Mouse (Mus musculus) C2C12 (cell line): Measurements from ENCODE around the gene Zswim3. TPM values are rescaled to one million over a fixed set of nuclear protein-coding genes. Genes with fewer than 3 reads are reported as not detected.

Source experiments
- H3K27me3 ChIP-seq: one replicate; pipeline ENCODE4 v1.6.1; 2011; ENCODE audit not compliant: control insufficient read depth, insufficient read depth, insufficient read length
- H3K36me3 ChIP-seq: one replicate; pipeline ENCODE4 v1.6.1; 2011; ENCODE audit not compliant: control insufficient read depth, insufficient read depth
- H3K4me3 ChIP-seq: one replicate; pipeline ENCODE4 v1.5.1; 2011; ENCODE audit warnings: mild to moderate bottlenecking, control low read depth; ENCODE audit not compliant: poor library complexity, insufficient read depth, severe bottlenecking
- H3K79me2 ChIP-seq: one replicate; pipeline ENCODE4 v1.6.1; 2011; ENCODE audit not compliant: control insufficient read depth, insufficient read depth
- H3K79me3 ChIP-seq: one replicate; pipeline ENCODE4 v1.6.1; 2011; ENCODE audit warnings: low read depth, control low read depth
- H3ac ChIP-seq: one replicate; pipeline ENCODE3; 2011; ENCODE audit warnings: low read depth; ENCODE audit not compliant: control insufficient read depth, insufficient read length
- CEBPB ChIP-seq: IDR thresholded peaks from one replicate; pipeline ENCODE4 v1.6.1; 2011; ENCODE audit warnings: low read depth, mild to moderate bottlenecking, control low read depth, moderate library complexity
- CTCF ChIP-seq: IDR thresholded peaks from one replicate; pipeline ENCODE4 v1.5.1; 2011; ENCODE audit not compliant: control insufficient read depth, insufficient read depth, insufficient read length
- FOSL1 ChIP-seq: IDR thresholded peaks from one replicate; pipeline ENCODE4 v1.8.0; 2011; ENCODE audit warnings: mild to moderate bottlenecking, low read length; ENCODE audit not compliant: poor library complexity, insufficient read depth, severe bottlenecking
- MAX ChIP-seq: IDR thresholded peaks from one replicate; pipeline ENCODE4 v1.6.1; 2011; ENCODE audit warnings: mild to moderate bottlenecking, control low read depth
- MYOD1 ChIP-seq: IDR thresholded peaks from one replicate; pipeline ENCODE4 v1.6.1; 2011; ENCODE audit warnings: low read depth; ENCODE audit not compliant: control insufficient read depth, insufficient read length
- MYOG ChIP-seq: IDR thresholded peaks from one replicate; pipeline ENCODE4 v1.6.1; 2011; ENCODE audit not compliant: control insufficient read depth, insufficient read length; ENCODE audit errors: extremely low read depth
- USF1 ChIP-seq: IDR thresholded peaks from one replicate; pipeline ENCODE4 v1.6.1; 2011; ENCODE audit warnings: low read depth, mild to moderate bottlenecking, control low read depth, moderate library complexity
- polyA plus RNA-seq: library from polyadenylated mRNA; unstranded; fragments of >200 nt; fragmentation: generic; extraction: Trizol; gene quantifications from one replicate; pipeline ENCODE4 v1.2.1, GENCODE M21; 2012; ENCODE audit warnings: missing spikeins

Gene Zswim3
- polyA plus RNA-seq, 1 experiment: 2.9 TPM

GRCm38 (mm10) chr2:164788411-164788810 lies 16.5 kb upstream of the Zswim3 start:
- no peaks in the 10 kb centered on the region for H3K27me3 ChIP-seq
- H3ac ChIP-seq: no peak overlapping the region
- peaks cover 46% of the 10 kb centered on the region for H3K36me3 ChIP-seq
- no peak overlapping the region for H3K4me3 ChIP-seq
- H3K79me3 ChIP-seq: no peaks in the 10 kb centered on the region
- peaks cover 9% of the 10 kb centered on the region for H3K79me2 ChIP-seq
- no peak for TF ChIP-seq MYOD1
- TF ChIP-seq CEBPB: no peak
- no peak for TF ChIP-seq MAX
- no peak for TF ChIP-seq FOSL1
- TF ChIP-seq USF1: no peak
- no peak for TF ChIP-seq CTCF
- TF ChIP-seq MYOG: no peak

GRCm38 (mm10) chr2:164790451-164790850 lies 14.4 kb upstream of the Zswim3 start:
- Histone ChIP-seq H3K27me3 (no peaks in the 10 kb centered on the region), H3K79me2 (peaks cover 9% of the 10 kb centered on the region), H3K36me3 (peaks cover 62% of the 10 kb centered on the region), H3ac (no peak overlapping the region), H3K4me3 (no peak overlapping the region), H3K79me3 (no peaks in the 10 kb centered on the region)
- TF ChIP-seq USF1 (no peak), CEBPB (no peak), MAX (no peak)

- H3ac ChIP-seq: no peak overlapping the region
- H3K4me3 ChIP-seq: no peak overlapping the region
- peaks cover 69% of the 10 kb centered on the region for H3K36me3 ChIP-seq
- H3K79me2 ChIP-seq: peaks cover 9% of the 10 kb centered on the region
- no peaks in the 10 kb centered on the region for H3K27me3 ChIP-seq
- TF ChIP-seq MAX (no peak), FOSL1 (no peak), USF1 (no peak), CEBPB (no peak), CTCF (no peak), MYOD1 (no peak), MYOG (no peak)
- H3K79me3 ChIP-seq: no peaks in the 10 kb centered on the region
Observed at GRCm38 (mm10) chr2:164791841-164792261, 13.0 kb upstream of the Zswim3 start.

- Histone ChIP-seq H3K79me2 (peaks cover 7% of the 10 kb centered on the region), H3K27me3 (no peaks in the 10 kb centered on the region), H3K36me3 (peaks cover 75% of the 10 kb centered on the region), H3K79me3 (no peaks in the 10 kb centered on the region), H3ac (no peak overlapping the region), H3K4me3 (no peak overlapping the region)
- TF ChIP-seq MAX (no peak), MYOD1 (no peak), FOSL1 (no peak), CEBPB (no peak)
Observed at GRCm38 (mm10) chr2:164792400-164793190, 12.3 kb upstream of the Zswim3 start.

- Histone ChIP-seq H3K79me2 (peaks cover 2% of the 10 kb centered on the region), H3K27me3 (no peaks in the 10 kb centered on the region), H3K4me3 (no peak overlapping the region), H3K79me3 (no peaks in the 10 kb centered on the region), H3K36me3 (peaks cover 77% of the 10 kb centered on the region), H3ac (no peak overlapping the region)
- TF ChIP-seq MYOD1 (no peak), CTCF (peak; percentile 3)
Observed at GRCm38 (mm10) chr2:164793236-164793635, 11.7 kb upstream of the Zswim3 start.

- Histone ChIP-seq H3ac (no peak overlapping the region), H3K36me3 (peaks cover 74% of the 10 kb centered on the region), H3K79me2 (no peaks in the 10 kb centered on the region), H3K79me3 (no peaks in the 10 kb centered on the region), H3K4me3 (no peak overlapping the region), H3K27me3 (no peaks in the 10 kb centered on the region)
- TF ChIP-seq FOSL1: no peak
- TF ChIP-seq USF1: no peak
- TF ChIP-seq CEBPB: no peak
- no peak for TF ChIP-seq MYOG
Observed at GRCm38 (mm10) chr2:164793772-164794171, 11.1 kb upstream of the Zswim3 start.
